Mouse (Mus musculus) cerebellum, adult 2 months (tissue): ENCODE data around the gene Drap1.

Experiments used
- CTCF ChIP-seq: fragments of 200-500 bp; IDR thresholded peaks from 2 replicates; pipeline ENCODE4 v1.5.1; 2011; ENCODE audit warnings: low read depth, mild to moderate bottlenecking, control low read depth, low read length, moderate library complexity, borderline replicate concordance; ENCODE audit not compliant: insufficient read depth
- POLR2A ChIP-seq: fragments of 200-500 bp; IDR thresholded peaks from 2 replicates; pipeline ENCODE4 v1.6.1; 2011; ENCODE audit warnings: low read length, control low read depth, borderline replicate concordance; ENCODE audit not compliant: insufficient read depth

- TF ChIP-seq CTCF (no peak), POLR2A (no peak)
Observed at GRCm38 (mm10) chr19:5461411-5461810, 36.6 kb upstream of the Drap1 start.
